ENCODE assay signal across 9 mouse cellular contexts in genomic region chr7:99154648-99155151, GRCm38 (mm10). TPM values are rescaled to one million over a fixed set of nuclear protein-coding genes. Genes with fewer than 3 reads are reported as not detected.
DNase-seq lines count a peak whose midpoint lies in the region; ATAC-seq and TF ChIP-seq lines count a peak whose summit lies in the region.
"Had no signal": no experiment of that assay in that cellular context is flagged by ENCODE, and none has a peak within 500 bp of the region (broad histone marks: within the 10 kb centered on the region; RNA-seq: fewer than 3 reads in every experiment).

No protein-coding gene starts in this region.

- DNase-seq in kidney, postnatal 0 days (ENCODE audit: low spot score) = no peak
- DNase-seq in kidney, adult 2 months = no peak
- peak; percentile 45 for DNase-seq in embryo, embryonic 11 days
- DNase-seq in intestine, embryonic 14.5 days (ENCODE audit: low spot score) = no peak
- no peak for DNase-seq in urinary bladder, adult 18-20 months (ENCODE audit: low spot score in 2 of 2)
- no peak for DNase-seq in T-cell, adult 2 months (ENCODE audit: low spot score)
- no peak for DNase-seq in left cerebral cortex, postnatal 14 days (ENCODE audit: low spot score in 2 of 2)

- H3K4me1 ChIP-seq in kidney, postnatal 0 days (replicated peaks; ENCODE audit: insufficient read depth, low read length) = peaks cover 10% of the 10 kb centered on the region
- peaks cover 30% of the 10 kb centered on the region; the same call in 1 of the 2 replicates for H3K4me1 ChIP-seq in kidney, adult 2 months (ENCODE audit: control insufficient read depth, insufficient read depth, low read length)
- H3K4me1 ChIP-seq in intestine, embryonic 14.5 days (replicated peaks; ENCODE audit: control insufficient read depth, insufficient read depth, low read length) = peaks cover 12% of the 10 kb centered on the region
- H3K4me1 ChIP-seq in midbrain, embryonic 15.5 days = 0 out of 2 replicates have a peak, but pooled peaks cover 6% of the 10 kb centered on the region

- no peak for TF ChIP-seq POLR2A in kidney, adult 2 months (IDR thresholded peaks at IDR 0.05; ENCODE audit: low read depth, low read length)

- no peak for TF ChIP-seq CTCF in kidney, postnatal 0 days (IDR thresholded peaks at IDR 0.05; ENCODE audit: low read depth)
- no peak for TF ChIP-seq CTCF in kidney, adult 2 months (conservative IDR thresholded peaks at IDR 0.05; ENCODE audit: insufficient read depth, insufficient read length, low read depth, low read length)

- ATAC-seq in kidney, postnatal 0 days (replicated peaks; ENCODE audit: low FRiP score, low read depth) = peak; percentile 31
- peak; percentile 50 for ATAC-seq in intestine, embryonic 14.5 days (replicated peaks; ENCODE audit: low FRiP score, low TSS enrichment, low read depth)
- 0 out of 2 replicates have a peak, but pooled peaks have one; percentile 35 for ATAC-seq in midbrain, embryonic 15.5 days (replicated peaks)
- ATAC-seq: Patski had no signal

- WGBS in kidney, postnatal 0 days = 54% methylated on average over 8 of the region's 8 CpGs
- WGBS in kidney, adult 2 months = 64% methylated on average over 8 of the region's 8 CpGs
- 59% methylated on average over 8 of the region's 8 CpGs for WGBS in intestine, embryonic 14.5 days
- 60% methylated on average over 8 of the region's 8 CpGs for WGBS in midbrain, embryonic 15.5 days

- intact Hi-C loops in left cerebral cortex, postnatal 14 days (cut with DNase I) = no loop called here

- H3K9ac ChIP-seq in kidney, postnatal 0 days (ENCODE audit: low read depth, low read length) = no peak overlapping the region
- no peak overlapping the region for H3K9ac ChIP-seq in intestine, embryonic 14.5 days (ENCODE audit: low read length)
- no peak overlapping the region for H3K9ac ChIP-seq in midbrain, embryonic 15.5 days

- H3K9me3 ChIP-seq in kidney, postnatal 0 days (replicated peaks; ENCODE audit: low read length) = no peaks in the 10 kb centered on the region
- no peaks in the 10 kb centered on the region for H3K9me3 ChIP-seq in intestine, embryonic 14.5 days (ENCODE audit: control insufficient read depth, low read length)
- no peaks in the 10 kb centered on the region for H3K9me3 ChIP-seq in midbrain, embryonic 15.5 days

- no peak overlapping the region for H3K4me3 ChIP-seq in kidney, postnatal 0 days (replicated peaks; ENCODE audit: low read depth, low read length)
- H3K4me3 ChIP-seq in kidney, adult 2 months (ENCODE audit: insufficient read depth, low read depth, low read length) = no peak overlapping the region
- no peak overlapping the region for H3K4me3 ChIP-seq in intestine, embryonic 14.5 days (ENCODE audit: low read depth, low read length)
- no peak overlapping the region for H3K4me3 ChIP-seq in midbrain, embryonic 15.5 days

- H3K27ac ChIP-seq in kidney, postnatal 0 days = no peak overlapping the region
- no peak overlapping the region for H3K27ac ChIP-seq in kidney, adult 2 months (ENCODE audit: insufficient read depth, low read depth, low read length)
- no peak overlapping the region for H3K27ac ChIP-seq in intestine, embryonic 14.5 days (ENCODE audit: low read depth)
- no peak overlapping the region for H3K27ac ChIP-seq in midbrain, embryonic 15.5 days

- H3K4me2 ChIP-seq in kidney, postnatal 0 days (ENCODE audit: low read length) = no peak overlapping the region
- H3K4me2 ChIP-seq in intestine, embryonic 14.5 days (ENCODE audit: low read length) = no peak overlapping the region
- no peak overlapping the region for H3K4me2 ChIP-seq in midbrain, embryonic 15.5 days

- no peaks in the 10 kb centered on the region for H3K27me3 ChIP-seq in kidney, postnatal 0 days (ENCODE audit: insufficient read depth, low read length)
- no peaks in the 10 kb centered on the region for H3K27me3 ChIP-seq in kidney, adult 2 months (replicated peaks; ENCODE audit: control insufficient read depth, insufficient read depth, low read length)
- H3K27me3 ChIP-seq in intestine, embryonic 14.5 days (replicated peaks; ENCODE audit: control insufficient read depth, insufficient read depth, low read length) = no peaks in the 10 kb centered on the region
- H3K27me3 ChIP-seq in midbrain, embryonic 15.5 days (replicated peaks) = no peaks in the 10 kb centered on the region
- H3K27me3 ChIP-seq: Patski had no signal

- no peaks in the 10 kb centered on the region for H3K36me3 ChIP-seq in kidney, postnatal 0 days (ENCODE audit: insufficient read depth, low read length)
- H3K36me3 ChIP-seq in kidney, adult 2 months (ENCODE audit: control insufficient read depth, insufficient read depth, low read length) = no peaks in the 10 kb centered on the region; the same call in 1 of the 2 replicates
- no peaks in the 10 kb centered on the region for H3K36me3 ChIP-seq in intestine, embryonic 14.5 days (ENCODE audit: control insufficient read depth, insufficient read depth, low read length)
- no peaks in the 10 kb centered on the region for H3K36me3 ChIP-seq in midbrain, embryonic 15.5 days (replicated peaks)

RNA-seq across cellular contexts. Expression of gene Uvrag, which starts 13.8 kb away (rescaled TPM):
- 19.0 and 21.6 TPM in 2 replicates for polyA plus RNA-seq in kidney, postnatal 0 days (2015; fragmentation: Nextera tagmentation; extraction: Ambion mirVana)
- 8.0 and 17.0 TPM in 2 replicates for polyA plus RNA-seq in kidney, adult 2 months (2012; rRNA removed)
- polyA plus RNA-seq in intestine, embryonic 14.5 days (2014; fragmentation: Nextera tagmentation; extraction: Ambion mirVana) = 23.2 and 25.8 TPM in 2 replicates
- polyA plus RNA-seq in midbrain, embryonic 15.5 days (2015; fragmentation: Nextera tagmentation; extraction: Ambion mirVana) = 16.8 and 18.2 TPM in 2 replicates
- 10 to 100 TPM; 39.4 to 41.7 TPM for total RNA-seq in left cerebral cortex, postnatal 14 days (2021)

RNA-seq across cellular contexts. Expression of gene Dgat2, which starts 27.8 kb away (rescaled TPM):
- 53.1 and 57.3 TPM in 2 replicates for polyA plus RNA-seq in kidney, postnatal 0 days (2015; fragmentation: Nextera tagmentation; extraction: Ambion mirVana)
- 286 and 363 TPM in 2 replicates for polyA plus RNA-seq in kidney, adult 2 months (2012; rRNA removed)
- 40.8 and 44.2 TPM in 2 replicates for polyA plus RNA-seq in intestine, embryonic 14.5 days (2014; fragmentation: Nextera tagmentation; extraction: Ambion mirVana)
- polyA plus RNA-seq in midbrain, embryonic 15.5 days (2015; fragmentation: Nextera tagmentation; extraction: Ambion mirVana) = 21.4 and 22.0 TPM in 2 replicates
- total RNA-seq in left cerebral cortex, postnatal 14 days (2021) = 100 to 1,000 TPM in 1 of 2 experiments, 10 to 100 TPM in 1; 89.2 to 100 TPM
